Mouse (Mus musculus) cerebellum, postnatal 36 days (tissue): ENCODE measurements around the gene Sh3bgrl2.
A peak's percentile ranks its signal among the peaks of the same experiment; 100 is the strongest.

Source experiments
- DNase-seq, 2 experiments: peaks; one replicate each; pipeline ENCODE4 v3.0.0; 2021 to 2022; ENCODE audit warnings: mixed read lengths in 2 of 2

Sh3bgrl2 gene

DNA sequence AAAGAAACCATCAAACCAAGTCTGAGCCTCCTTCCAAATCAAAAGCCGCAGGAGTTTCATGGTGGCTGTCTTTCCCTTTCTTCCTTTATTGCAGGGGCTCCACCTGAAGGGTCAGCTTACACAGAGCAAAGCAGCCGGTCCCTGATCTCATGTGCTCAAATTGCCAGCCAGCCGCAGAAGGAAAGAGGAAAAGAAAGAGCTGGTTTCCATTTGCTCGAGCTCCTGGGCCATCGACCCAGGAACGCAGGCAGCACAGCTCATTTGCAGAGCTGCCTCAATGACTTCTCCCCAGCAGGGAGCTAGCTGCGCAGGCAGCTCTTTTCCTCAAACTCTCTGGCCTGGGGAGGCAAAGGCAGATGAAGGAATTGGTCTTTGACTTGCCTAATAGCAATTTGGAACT is 87.9 kb downstream of the Sh3bgrl2 start:
- no peak for DNase-seq

- no peak for DNase-seq
Observed at GRCm38 (mm10) chr9:83643139-83643538, 95.0 kb downstream of the Sh3bgrl2 start.

DNA sequence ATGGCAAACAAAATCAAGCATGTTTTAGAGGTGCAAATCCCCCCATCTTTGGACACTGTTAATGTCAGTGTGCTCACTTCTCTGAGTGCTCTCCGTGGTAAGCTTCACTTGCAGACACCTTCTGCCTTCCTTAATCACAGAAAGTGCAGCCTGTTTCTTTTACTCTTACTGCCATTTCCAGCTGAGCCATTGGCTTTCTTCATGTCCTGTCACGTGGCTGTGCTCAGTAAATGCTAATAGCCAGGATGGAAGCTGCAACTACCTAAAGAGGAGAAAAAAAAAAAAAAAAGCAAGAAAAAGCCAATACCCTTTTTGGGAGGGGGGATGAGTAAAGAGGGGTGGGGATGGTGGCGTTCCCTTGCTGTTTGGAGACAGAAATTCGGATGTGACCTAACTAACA is 95.7 kb downstream of the Sh3bgrl2 start:
- DNase-seq = no peak

DNA sequence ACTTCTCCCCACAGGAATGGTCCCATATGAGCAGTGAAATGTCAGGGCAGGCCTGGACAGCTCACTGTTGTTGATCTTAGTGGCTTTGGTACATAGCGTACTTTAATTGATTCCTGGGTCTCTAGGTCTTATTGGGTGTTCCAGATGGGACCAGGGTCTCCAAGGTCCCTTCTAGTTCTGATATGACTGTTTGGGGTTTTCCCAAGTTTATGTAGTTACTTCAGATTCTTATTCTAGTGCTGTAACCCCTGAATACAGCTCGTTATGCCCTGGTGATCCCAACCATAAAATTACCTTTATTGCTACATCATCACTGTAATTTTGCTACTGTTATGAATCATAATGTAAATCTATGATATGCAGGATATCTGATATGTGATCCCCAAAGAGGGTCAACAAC is 98.1 kb downstream of the Sh3bgrl2 start:
- no peak for DNase-seq

DNA sequence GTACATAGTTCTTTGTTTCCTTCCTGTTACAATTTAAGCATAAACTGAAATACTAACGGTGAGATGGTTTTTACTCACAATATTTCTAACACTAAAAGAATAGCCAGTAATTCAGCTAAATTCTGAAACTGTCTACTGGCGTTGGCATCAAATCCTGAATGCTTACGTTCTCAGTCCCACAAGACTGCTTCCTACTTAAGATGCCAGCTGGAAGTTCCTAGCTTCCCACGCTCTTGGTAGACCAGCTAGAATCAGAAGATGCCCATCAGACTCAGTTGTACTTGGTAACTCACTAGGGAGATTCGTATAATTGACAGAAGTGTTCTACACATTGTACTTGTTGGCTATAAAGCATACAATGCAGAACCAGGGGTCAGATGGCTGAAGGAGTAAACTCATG is 98.6 kb downstream of the Sh3bgrl2 start:
- no peak for DNase-seq

DNA sequence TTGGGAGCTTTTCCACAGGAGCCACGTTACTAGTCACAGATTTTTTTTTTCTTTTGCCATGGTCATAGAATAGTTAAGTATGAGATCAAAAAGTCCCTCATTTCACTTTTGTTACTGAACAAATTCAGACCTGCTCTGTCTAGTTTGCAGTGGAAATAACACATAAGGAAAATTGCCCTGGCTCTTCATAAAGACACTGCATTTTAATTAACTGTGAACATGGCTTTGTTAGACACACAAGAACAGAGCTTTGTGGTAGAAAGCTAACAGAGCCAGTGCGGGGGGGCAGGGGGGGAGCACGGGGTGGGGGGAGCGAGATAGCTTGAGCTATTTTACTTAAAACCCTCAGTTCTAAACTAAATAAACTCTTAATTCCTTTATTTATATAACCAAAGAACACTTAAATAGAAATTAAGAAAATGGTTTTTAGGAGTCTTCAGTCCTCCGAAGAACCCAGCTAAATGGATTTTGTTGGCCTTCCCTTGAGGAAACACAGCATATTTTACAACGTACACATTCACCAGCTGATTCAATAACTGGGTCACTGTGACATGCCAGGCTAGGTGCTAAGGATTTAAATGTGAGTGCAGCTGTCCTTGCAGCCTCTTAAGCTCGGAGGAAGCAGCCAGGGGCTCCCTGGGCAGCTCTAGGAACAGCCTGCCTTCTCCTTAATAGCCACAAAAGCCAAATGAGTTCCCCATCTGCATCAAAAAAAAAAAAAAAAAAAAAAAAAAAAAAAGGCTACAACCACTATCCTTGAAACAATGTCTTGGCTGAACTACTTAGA is 100.0 kb downstream of the Sh3bgrl2 start:
- no peak for DNase-seq

DNA sequence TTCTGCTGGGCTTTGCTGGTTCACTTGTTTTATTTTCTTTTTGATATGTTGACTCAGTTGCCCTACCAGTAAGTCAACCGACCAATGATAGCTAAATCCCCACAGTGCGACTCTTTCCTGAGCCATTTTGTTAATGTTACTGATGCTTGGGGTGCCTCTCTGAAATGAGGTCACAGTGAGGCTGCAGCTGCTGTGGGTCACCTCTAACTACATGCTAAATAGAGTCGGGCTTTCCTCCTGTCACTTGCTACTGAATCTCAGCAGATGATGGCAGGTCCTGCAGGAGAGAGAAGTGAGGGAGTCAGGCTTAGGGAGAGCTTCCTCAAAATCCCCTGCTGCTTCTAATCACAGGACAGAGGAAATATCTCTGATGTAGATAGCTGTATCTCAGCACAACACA is 100.6 kb downstream of the Sh3bgrl2 start:
- no peak for DNase-seq

DNA sequence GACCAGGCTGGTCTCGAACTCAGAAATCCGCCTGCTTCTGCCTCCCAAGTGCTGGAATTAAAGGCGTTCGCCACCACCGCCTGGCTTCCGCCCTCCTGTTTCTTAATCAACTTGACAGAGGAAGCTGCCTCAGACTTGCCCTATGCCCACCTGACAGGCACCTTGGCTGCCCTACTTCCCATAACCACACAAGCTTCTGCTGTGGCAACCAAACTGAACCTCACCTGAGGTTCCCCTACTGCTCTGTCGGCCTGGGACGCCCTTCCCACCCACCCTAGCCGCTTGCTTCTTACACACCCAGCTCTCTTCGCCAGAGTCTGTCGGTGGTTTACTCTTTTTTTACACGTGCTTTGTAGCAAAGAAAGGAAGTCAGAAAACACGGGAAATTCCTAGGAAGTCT is 103.9 kb downstream of the Sh3bgrl2 start:
- DNase-seq = no peak

GRCm38 (mm10) chr9:83652590-83653172 is 104.6 kb downstream of the Sh3bgrl2 start:
- no peak for DNase-seq

- no peak for DNase-seq
Observed at GRCm38 (mm10) chr9:83654601-83655000, 106.5 kb downstream of the Sh3bgrl2 start.

- DNase-seq = no peak
Observed at GRCm38 (mm10) chr9:83656960-83657651, 109.0 kb downstream of the Sh3bgrl2 start.

- DNase-seq = no peak
Observed at GRCm38 (mm10) chr9:83657652-83658002, 109.5 kb downstream of the Sh3bgrl2 start.

DNA sequence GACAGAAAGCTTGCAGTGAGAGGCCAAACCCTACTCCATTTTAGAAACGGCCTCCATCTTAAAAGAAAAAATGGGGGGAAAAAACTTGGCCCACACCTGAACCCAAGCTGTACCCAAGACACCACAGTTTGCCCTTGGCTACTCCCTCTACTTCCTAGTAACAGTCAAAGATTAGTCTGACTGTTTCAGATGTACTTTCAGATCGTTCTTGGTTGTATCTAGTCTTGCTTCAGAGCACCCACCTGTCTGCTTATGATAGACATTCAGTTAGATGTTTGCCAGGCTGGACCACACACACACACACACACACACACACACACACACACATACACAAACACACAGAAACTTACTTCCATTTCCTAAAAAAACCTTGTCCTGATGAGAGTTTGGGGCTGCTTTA is 111.0 kb downstream of the Sh3bgrl2 start:
- no peak for DNase-seq

DNA sequence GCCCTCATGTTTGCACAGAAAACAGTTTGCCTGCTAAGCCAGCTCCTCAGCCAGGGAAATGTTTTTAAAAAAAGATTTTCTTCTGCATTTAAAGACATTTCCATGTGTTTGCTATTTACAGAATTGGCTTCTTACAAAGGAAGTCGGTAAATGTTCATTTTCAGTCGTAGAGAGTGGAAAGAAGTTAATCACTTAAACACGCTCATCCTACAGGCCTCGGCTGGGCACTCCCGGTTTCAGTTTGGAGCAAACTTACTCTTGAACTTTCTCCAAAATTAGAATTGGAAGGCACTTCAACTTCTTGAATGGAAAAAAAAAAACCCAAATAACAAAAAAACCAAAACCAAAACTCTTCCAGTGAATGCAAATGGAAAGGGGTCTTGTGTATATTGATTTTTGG is 113.7 kb downstream of the Sh3bgrl2 start:
- no peak for DNase-seq

GRCm38 (mm10) chr9:83663981-83664897 is 116.1 kb downstream of the Sh3bgrl2 start:
- peak in 1 of 2 experiments; percentile 11 for DNase-seq

DNA sequence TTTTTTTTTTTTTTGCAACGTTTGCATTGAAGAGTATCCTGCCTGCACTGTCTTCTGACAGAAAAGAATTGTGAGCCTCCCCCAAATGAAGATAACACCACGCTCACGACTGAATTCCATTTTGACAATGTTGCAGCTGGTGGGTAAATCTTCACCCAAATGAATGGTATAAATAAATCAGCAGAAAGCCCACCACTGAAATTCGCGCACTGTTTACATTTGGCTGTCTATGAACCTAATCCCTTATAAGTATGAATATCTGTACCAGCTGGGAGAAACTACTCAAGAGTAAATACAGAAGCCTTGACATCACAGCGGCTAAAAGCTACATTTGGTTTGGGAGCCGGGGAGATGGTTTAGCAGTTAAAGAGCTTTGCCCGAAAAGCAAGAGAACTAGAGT is 116.8 kb downstream of the Sh3bgrl2 start:
- DNase-seq = no peak

- DNase-seq = no peak
Observed at GRCm38 (mm10) chr9:83667031-83667430, 118.9 kb downstream of the Sh3bgrl2 start.

DNA sequence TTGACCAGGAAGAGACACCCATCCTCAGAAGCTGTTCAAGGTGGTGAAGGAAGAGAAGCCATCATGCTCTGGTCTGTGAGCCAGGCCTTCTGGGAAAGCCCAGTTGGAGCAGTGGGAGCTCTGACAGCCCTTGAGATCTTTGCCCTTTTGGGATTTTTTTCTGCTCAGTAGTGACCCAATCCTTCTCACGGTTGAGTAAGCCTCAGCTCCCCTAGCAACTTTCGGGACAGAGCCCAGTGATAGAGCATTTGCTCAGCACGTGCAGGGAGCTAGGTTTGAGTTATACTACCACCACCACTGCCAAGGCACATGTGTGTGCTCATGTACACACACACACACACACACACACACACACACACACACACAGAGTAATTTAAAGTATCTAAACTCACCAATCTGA is 131.5 kb downstream of the Sh3bgrl2 start:
- DNase-seq = no peak

GRCm38 (mm10) chr9:83681661-83682655 is 133.8 kb downstream of the Sh3bgrl2 start:
- no peak for DNase-seq

GRCm38 (mm10) chr9:83686511-83687100 is 138.5 kb downstream of the Sh3bgrl2 start:
- DNase-seq = peak; percentile 35 to 49

- peak in 1 of 2 experiments; percentile 5 for DNase-seq
Observed at GRCm38 (mm10) chr9:83687904-83688303, 139.8 kb downstream of the Sh3bgrl2 start.
